Mouse (Mus musculus) embryonic facial prominence, embryonic 12.5 days (tissue): ENCODE measurements around the gene Olfr578. TPM values are rescaled to one million over a fixed set of nuclear protein-coding genes. Genes with fewer than 3 reads are reported as not detected.

Source experiments
- polyA plus RNA-seq: library from polyadenylated mRNA; unstranded; fragments of >200 nt; fragmentation: Nextera tagmentation; extraction: Ambion mirVana; gene quantifications from 2 replicates; pipeline ENCODE4 v1.2.1, GENCODE M21; 2016

The Olfr578 gene
- polyA plus RNA-seq, 1 experiment from 2014 or later: not detected

Other genes with a start within 250 kb of the Olfr578 start
- not detected in 2 replicates for gene Olfr560, start 230.0 kb downstream of the Olfr578 start, polyA plus RNA-seq
- gene Olfr78, start 229.9 kb downstream of the Olfr578 start, polyA plus RNA-seq: 0.18 and 0.19 TPM in 2 replicates
- not detected in 2 replicates for gene Olfr561, start 218.1 kb downstream of the Olfr578 start, polyA plus RNA-seq
- not detected in 2 replicates for gene Olfr564, start 185.8 kb downstream of the Olfr578 start, polyA plus RNA-seq
- not detected in 2 replicates for gene Olfr566, start 130.6 kb downstream of the Olfr578 start, polyA plus RNA-seq
- gene Olfr568, start 112.2 kb downstream of the Olfr578 start, polyA plus RNA-seq: not detected in 2 replicates
- not detected in 2 replicates for gene Olfr569, start 98.4 kb downstream of the Olfr578 start, polyA plus RNA-seq
- gene Olfr570, start 94.7 kb downstream of the Olfr578 start, polyA plus RNA-seq: not detected in 2 replicates
- 0.06 and 0.23 TPM in 2 replicates for gene Olfr571, start 71.8 kb downstream of the Olfr578 start, polyA plus RNA-seq
- not detected in 2 replicates for gene Olfr572, start 64.9 kb downstream of the Olfr578 start, polyA plus RNA-seq
- not detected in 2 replicates for gene Olfr573-ps1, start 46.7 kb downstream of the Olfr578 start, polyA plus RNA-seq
- gene Olfr574, start 40.9 kb downstream of the Olfr578 start, polyA plus RNA-seq: not detected in 2 replicates
- gene Olfr575, start 30.5 kb downstream of the Olfr578 start, polyA plus RNA-seq: not detected in 2 replicates
- not detected in 2 replicates for gene Olfr576, start 26.7 kb downstream of the Olfr578 start, polyA plus RNA-seq
- not detected in 2 replicates for gene Olfr577, start 13.4 kb downstream of the Olfr578 start, polyA plus RNA-seq
- gene Olfr582, start 48.7 kb upstream of the Olfr578 start, polyA plus RNA-seq: not detected in 2 replicates
- gene Olfr583, start 62.0 kb upstream of the Olfr578 start, polyA plus RNA-seq: not detected in 2 replicates
- not detected in 2 replicates for gene Olfr584, start 92.6 kb upstream of the Olfr578 start, polyA plus RNA-seq
- gene Olfr585, start 108.4 kb upstream of the Olfr578 start, polyA plus RNA-seq: not detected in 2 replicates
- not detected in 2 replicates for gene Olfr586, start 136.3 kb upstream of the Olfr578 start, polyA plus RNA-seq
- gene Olfr588-ps1, start 151.6 kb upstream of the Olfr578 start, polyA plus RNA-seq: not detected in 2 replicates
- not detected in 2 replicates for gene Olfr589, start 167.0 kb upstream of the Olfr578 start, polyA plus RNA-seq
- gene Olfr591, start 189.0 kb upstream of the Olfr578 start, polyA plus RNA-seq: not detected in 2 replicates
- gene Olfr592, start 195.5 kb upstream of the Olfr578 start, polyA plus RNA-seq: not detected in 2 replicates
- gene Olfr593, start 222.5 kb upstream of the Olfr578 start, polyA plus RNA-seq: not detected in 2 replicates
- gene Olfr594, start 227.7 kb upstream of the Olfr578 start, polyA plus RNA-seq: not detected in 2 replicates